Mouse (Mus musculus): ENCODE measurements at regions not wholly inside any gene's neighbourhood (a gene's known extent, or its start where the extent isn't known, plus 50 kb on each side); places are given as distances from the start of the nearest gene placed in this dataset.

- H3K4me2 ChIP-seq = no peak overlapping the region
- ATAC-seq (ENCODE audit: insufficient number of reproducible peaks, insufficient read depth, low FRiP score, low TSS enrichment, low read depth) = no peak
- no peak overlapping the region for H3K27ac ChIP-seq
- no peaks in the 10 kb centered on the region for H3K36me3 ChIP-seq
- no peaks in the 10 kb centered on the region for H3K27me3 ChIP-seq
- H3K9me3 ChIP-seq = no peaks in the 10 kb centered on the region
- H3K9ac ChIP-seq (replicated peaks) = no peak overlapping the region
- 46% methylated on average over 7 of the region's 7 CpGs for WGBS
- H3K4me1 ChIP-seq (replicated peaks) = 0 out of 2 replicates have a peak, but pooled peaks cover 3% of the 10 kb centered on the region
- H3K4me3 ChIP-seq (replicated peaks) = no peak overlapping the region
These were observed 145.0 kb upstream of the Cxadr start for GRCm38 (mm10) chr16:78156138-78156875.

GRCm38 (mm10) chr16:78153899-78154605 lies 147.2 kb upstream of the Cxadr start:
- H3K4me3 ChIP-seq (replicated peaks) = no peak overlapping the region
- 0 out of 2 replicates have a peak, but pooled peaks cover 3% of the 10 kb centered on the region for H3K4me1 ChIP-seq (replicated peaks)
- H3K27ac ChIP-seq = no peak overlapping the region
- 44% methylated on average over 2 of the region's 2 CpGs for WGBS
- no peaks in the 10 kb centered on the region for H3K36me3 ChIP-seq
- no peaks in the 10 kb centered on the region for H3K27me3 ChIP-seq
- no peak for ATAC-seq (ENCODE audit: insufficient number of reproducible peaks, insufficient read depth, low FRiP score, low TSS enrichment, low read depth)
- H3K9ac ChIP-seq (replicated peaks) = no peak overlapping the region
- H3K9me3 ChIP-seq = no peaks in the 10 kb centered on the region
- H3K4me2 ChIP-seq = no peak overlapping the region

- Histone ChIP-seq H3K27ac (no peak overlapping the region), H3K9ac (replicated peaks) (no peak overlapping the region), H3K4me3 (replicated peaks) (no peak overlapping the region), H3K36me3 (no peaks in the 10 kb centered on the region), H3K27me3 (no peaks in the 10 kb centered on the region), H3K4me2 (no peak overlapping the region), H3K4me1 (replicated peaks) (no peaks in the 10 kb centered on the region), H3K9me3 (no peaks in the 10 kb centered on the region)
- 48% methylated on average over 1 of the region's 1 CpGs for WGBS
- ATAC-seq (ENCODE audit: insufficient number of reproducible peaks, insufficient read depth, low FRiP score, low TSS enrichment, low read depth) = no peak
These were observed 157.1 kb upstream of the Cxadr start for GRCm38 (mm10) chr16:78144146-78144545.

- Histone ChIP-seq H3K27ac (no peak overlapping the region), H3K9me3 (no peaks in the 10 kb centered on the region), H3K36me3 (no peaks in the 10 kb centered on the region), H3K4me2 (no peak overlapping the region), H3K4me1 (replicated peaks) (no peaks in the 10 kb centered on the region), H3K9ac (replicated peaks) (no peak overlapping the region), H3K27me3 (no peaks in the 10 kb centered on the region), H3K4me3 (replicated peaks) (no peak overlapping the region)
- ATAC-seq (ENCODE audit: insufficient number of reproducible peaks, insufficient read depth, low FRiP score, low TSS enrichment, low read depth) = no peak
- WGBS = 92% methylated on average over 5 of the region's 5 CpGs
These were observed 165.8 kb upstream of the Cxadr start for GRCm38 (mm10) chr16:78135501-78135900.

- Histone ChIP-seq H3K36me3 (no peaks in the 10 kb centered on the region), H3K27me3 (no peaks in the 10 kb centered on the region), H3K4me2 (no peak overlapping the region), H3K9me3 (no peaks in the 10 kb centered on the region), H3K27ac (no peak overlapping the region), H3K4me3 (replicated peaks) (no peak overlapping the region), H3K4me1 (replicated peaks) (no peaks in the 10 kb centered on the region), H3K9ac (replicated peaks) (no peak overlapping the region)
- 81% methylated on average over 7 of the region's 7 CpGs for WGBS
- no peak for ATAC-seq (ENCODE audit: insufficient number of reproducible peaks, insufficient read depth, low FRiP score, low TSS enrichment, low read depth)
These were observed 166.8 kb upstream of the Cxadr start for GRCm38 (mm10) chr16:78134531-78134930.

- WGBS = 81% methylated on average over 1 of the region's 1 CpGs
- no peak for ATAC-seq (ENCODE audit: insufficient number of reproducible peaks, insufficient read depth, low FRiP score, low TSS enrichment, low read depth)
- no peaks in the 10 kb centered on the region for H3K27me3 ChIP-seq
These were observed 179.6 kb upstream of the Cxadr start for GRCm38 (mm10) chr16:78121668-78122067.

GRCm38 (mm10) chr16:78120346-78120899 lies 180.9 kb upstream of the Cxadr start:
- H3K4me3 ChIP-seq (replicated peaks) = no peak overlapping the region
- H3K4me1 ChIP-seq (replicated peaks) = no peaks in the 10 kb centered on the region
- H3K4me2 ChIP-seq = no peak overlapping the region
- H3K27ac ChIP-seq = no peak overlapping the region
- no peak overlapping the region for H3K9ac ChIP-seq (replicated peaks)
- 86% methylated on average over 2 of the region's 2 CpGs for WGBS
- no peaks in the 10 kb centered on the region for H3K36me3 ChIP-seq
- H3K27me3 ChIP-seq = no peaks in the 10 kb centered on the region
- no peak for ATAC-seq (ENCODE audit: insufficient number of reproducible peaks, insufficient read depth, low FRiP score, low TSS enrichment, low read depth)
- no peaks in the 10 kb centered on the region for H3K9me3 ChIP-seq

More at GRCm38 (mm10) chr16:78121668-78122067, 179.6 kb upstream of the Cxadr start:
- Histone ChIP-seq H3K9ac (replicated peaks) (no peak overlapping the region), H3K9me3 (no peaks in the 10 kb centered on the region), H3K36me3 (no peaks in the 10 kb centered on the region), H3K4me1 (replicated peaks) (no peaks in the 10 kb centered on the region), H3K4me3 (replicated peaks) (no peak overlapping the region), H3K4me2 (no peak overlapping the region), H3K27ac (no peak overlapping the region)

GRCm38 (mm10) chr16:78104246-78104645 lies 197.0 kb upstream of the Cxadr start:
- Histone ChIP-seq H3K36me3 (no peaks in the 10 kb centered on the region), H3K27ac (no peak overlapping the region), H3K27me3 (no peaks in the 10 kb centered on the region), H3K4me2 (no peak overlapping the region), H3K4me1 (replicated peaks) (peaks cover 9% of the 10 kb centered on the region; the same call in 1 of the 2 replicates), H3K9ac (replicated peaks) (no peak overlapping the region), H3K9me3 (no peaks in the 10 kb centered on the region), H3K4me3 (replicated peaks) (no peak overlapping the region)
- ATAC-seq (ENCODE audit: insufficient number of reproducible peaks, insufficient read depth, low FRiP score, low TSS enrichment, low read depth) = no peak

- H3K4me3 ChIP-seq (replicated peaks) = no peak overlapping the region
- H3K9me3 ChIP-seq = no peaks in the 10 kb centered on the region
- no peak overlapping the region for H3K9ac ChIP-seq (replicated peaks)
- WGBS = 38% methylated on average over 14 of the region's 14 CpGs
- peak overlapping the region; percentile 33 for H3K4me2 ChIP-seq
- peaks cover 9% of the 10 kb centered on the region; the same call in 1 of the 2 replicates for H3K4me1 ChIP-seq (replicated peaks)
- no peak for ATAC-seq (ENCODE audit: insufficient number of reproducible peaks, insufficient read depth, low FRiP score, low TSS enrichment, low read depth)
- H3K36me3 ChIP-seq = no peaks in the 10 kb centered on the region
- peak overlapping the region; percentile 51; the same call in 1 of the 2 replicates for H3K27ac ChIP-seq
- H3K27me3 ChIP-seq = no peaks in the 10 kb centered on the region
These were observed 199.6 kb upstream of the Cxadr start for GRCm38 (mm10) chr16:78101415-78102326.

GRCm38 (mm10) chr16:78099842-78100241 lies 201.4 kb upstream of the Cxadr start:
- Histone ChIP-seq H3K4me2 (no peak overlapping the region), H3K27ac (no peak overlapping the region), H3K9me3 (0 out of 2 replicates have a peak, but pooled peaks cover 5% of the 10 kb centered on the region), H3K4me3 (replicated peaks) (no peak overlapping the region), H3K9ac (replicated peaks) (no peak overlapping the region), H3K4me1 (replicated peaks) (peaks cover 9% of the 10 kb centered on the region; the same call in 1 of the 2 replicates), H3K36me3 (no peaks in the 10 kb centered on the region), H3K27me3 (no peaks in the 10 kb centered on the region)
- 76% methylated on average over 2 of the region's 2 CpGs for WGBS
- ATAC-seq (ENCODE audit: insufficient number of reproducible peaks, insufficient read depth, low FRiP score, low TSS enrichment, low read depth) = no peak
